Mouse (Mus musculus) limb, embryonic 12.5 days (tissue): Measurements from ENCODE around the gene Tor1b. TPM values are rescaled to one million over a fixed set of nuclear protein-coding genes. Genes with fewer than 3 reads are reported as not detected.

Experiments used
- ATAC-seq: fragments of 200-750 bp; cut with Nextera tagmentation; 2 replicates; pipeline ENCODE4 v1.8.0; 2017; ENCODE audit warnings: low read depth, moderate TSS enrichment; ENCODE audit not compliant: insufficient number of reproducible peaks, insufficient read depth, low FRiP score, low TSS enrichment
- H3K27ac ChIP-seq: fragments of 300-500 bp; sonication (generic); 2 replicates; pipeline ENCODE4 v1.5.1; 2016; ENCODE audit warnings: mild to moderate bottlenecking, moderate library complexity
- H3K27me3 ChIP-seq: fragments of 300-500 bp; sonication (generic); 2 replicates; pipeline ENCODE4 v1.6.1; 2016; ENCODE audit warnings: mild to moderate bottlenecking, moderate library complexity
- H3K36me3 ChIP-seq: fragments of 300-500 bp; sonication (generic); 2 replicates; pipeline ENCODE4 v1.6.1; 2016; ENCODE audit warnings: mild to moderate bottlenecking, moderate library complexity
- H3K4me1 ChIP-seq: fragments of 300-500 bp; sonication (generic); replicated peaks from 2 replicates; pipeline ENCODE4 v1.6.1; 2016
- H3K4me2 ChIP-seq: fragments of 300-500 bp; sonication (generic); 2 replicates; pipeline ENCODE4 v1.6.1; 2016; ENCODE audit warnings: mild to moderate bottlenecking, moderate library complexity
- H3K4me3 ChIP-seq: fragments of 300-500 bp; sonication (generic); replicated peaks from 2 replicates; pipeline ENCODE4 v1.5.1; 2016; ENCODE audit warnings: mild to moderate bottlenecking
- H3K9ac ChIP-seq: fragments of 300-500 bp; sonication (generic); replicated peaks from 2 replicates; pipeline ENCODE4 v1.6.1; 2016; ENCODE audit warnings: mild to moderate bottlenecking, moderate library complexity
- H3K9me3 ChIP-seq: fragments of 300-500 bp; sonication (generic); 2 replicates; pipeline ENCODE4 v1.6.1; 2016; ENCODE audit warnings: mild to moderate bottlenecking, moderate library complexity
- WGBS: fragments of 180-500 bp; shearing (Covaris S2); methylation state at CpG from one replicate; pipeline ENCODE4 v1.1.7; 2016; 5-methylcytosine and 5-hydroxymethylcytosine counted together
- polyA plus RNA-seq: library from polyadenylated mRNA; unstranded; fragments of >200 nt; fragmentation: Nextera tagmentation; extraction: Ambion mirVana; gene quantifications from 2 replicates; pipeline ENCODE4 v1.2.1, GENCODE M21; 2016

The Tor1b gene
- polyA plus RNA-seq, 1 experiment from 2014 or later: 30.7 TPM

GRCm38 (mm10) chr2:30994853-30995252, 42.1 kb downstream of the Tor1b start:
- peaks cover 2% of the 10 kb centered on the region; the same call in 1 of the 2 replicates for H3K36me3 ChIP-seq
- H3K4me3 ChIP-seq: no peak overlapping the region
- no peak overlapping the region for H3K9ac ChIP-seq
- no peak overlapping the region for H3K4me2 ChIP-seq
- no peaks in the 10 kb centered on the region for H3K9me3 ChIP-seq
- ATAC-seq: no peak
- peaks cover 6% of the 10 kb centered on the region; the same call in 1 of the 2 replicates for H3K4me1 ChIP-seq
- no peaks in the 10 kb centered on the region for H3K27me3 ChIP-seq
- no peak overlapping the region for H3K27ac ChIP-seq
- WGBS: 93% methylated on average over 4 of the region's 4 CpGs

DNA sequence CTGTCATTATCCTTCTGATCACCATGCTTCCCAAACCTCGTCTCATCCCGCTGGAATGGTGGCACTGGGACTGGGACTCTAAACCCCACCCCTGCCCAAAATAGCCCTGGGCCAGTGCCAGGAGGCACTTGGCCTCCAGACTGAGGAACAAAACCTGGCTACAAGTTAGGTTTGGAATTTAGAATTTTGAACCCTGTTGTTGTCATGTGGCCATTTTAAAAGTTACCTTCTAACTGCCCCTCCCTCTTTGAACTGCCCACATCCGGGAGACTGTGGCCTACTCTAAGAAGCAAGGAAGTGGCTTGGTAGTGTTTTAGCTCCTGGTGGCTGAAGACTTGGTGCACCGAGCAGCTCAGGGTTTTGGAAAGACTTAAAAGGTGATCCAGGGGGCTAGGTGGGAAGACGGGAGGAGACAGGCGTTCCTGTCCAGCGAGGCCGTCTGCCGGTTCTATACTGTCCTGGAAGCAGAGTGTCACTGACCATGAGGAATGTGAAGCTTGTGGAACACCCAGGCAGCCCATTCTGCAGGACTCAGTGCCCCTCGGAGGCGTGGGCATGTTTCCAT, 42.8 kb downstream of the Tor1b start:
- WGBS: 81% methylated on average over 11 of the region's 11 CpGs
- ATAC-seq: no peak
- H3K4me3 ChIP-seq: no peak overlapping the region
- H3K27ac ChIP-seq: no peak overlapping the region
- peaks cover 6% of the 10 kb centered on the region; the same call in 1 of the 2 replicates for H3K4me1 ChIP-seq
- H3K9me3 ChIP-seq: no peaks in the 10 kb centered on the region
- no peak overlapping the region for H3K9ac ChIP-seq
- no peaks in the 10 kb centered on the region for H3K27me3 ChIP-seq
- peaks cover 7% of the 10 kb centered on the region; the same call in 1 of the 2 replicates for H3K36me3 ChIP-seq
- no peak overlapping the region for H3K4me2 ChIP-seq

GRCm38 (mm10) chr2:30998443-30999260, 45.9 kb downstream of the Tor1b start:
- Histone ChIP-seq H3K4me2 (no peak overlapping the region), H3K27ac (no peak overlapping the region), H3K36me3 (peaks cover 27% of the 10 kb centered on the region; the same call in 1 of the 2 replicates), H3K4me3 (no peak overlapping the region), H3K4me1 (peaks cover 6% of the 10 kb centered on the region; the same call in 1 of the 2 replicates), H3K9me3 (no peaks in the 10 kb centered on the region), H3K27me3 (no peaks in the 10 kb centered on the region), H3K9ac (no peak overlapping the region)
- WGBS: 43% methylated on average over 8 of the region's 8 CpGs
- no peak for ATAC-seq

GRCm38 (mm10) chr2:31002857-31003256, 50.1 kb downstream of the Tor1b start:
- Histone ChIP-seq H3K9me3 (no peaks in the 10 kb centered on the region), H3K27me3 (no peaks in the 10 kb centered on the region), H3K27ac (no peak overlapping the region), H3K4me3 (no peak overlapping the region), H3K4me1 (peaks cover 6% of the 10 kb centered on the region; the same call in 1 of the 2 replicates), H3K36me3 (peaks cover 50% of the 10 kb centered on the region; the same call in 1 of the 2 replicates), H3K4me2 (no peak overlapping the region), H3K9ac (no peak overlapping the region)
- no peak for ATAC-seq
- WGBS: 91% methylated on average over 10 of the region's 10 CpGs

DNA sequence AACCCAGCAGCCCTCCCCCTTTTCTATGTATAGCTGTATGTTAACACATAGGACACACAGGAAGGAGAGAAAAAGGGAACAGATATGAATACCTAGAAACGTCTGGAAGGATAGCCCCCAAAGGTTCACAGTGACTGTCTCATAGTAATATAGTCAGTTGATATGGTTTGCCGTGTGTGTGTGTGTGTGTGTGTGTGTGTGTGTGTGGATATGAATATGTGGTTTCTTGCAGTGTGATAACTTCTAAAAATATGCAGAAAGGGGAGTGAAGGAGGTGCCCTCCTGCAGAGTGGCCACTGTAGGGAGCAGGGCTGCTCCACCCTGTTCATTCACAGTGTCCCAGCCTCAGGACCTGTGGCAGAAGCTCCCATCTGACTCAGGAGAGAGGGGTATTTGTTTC, 52.7 kb downstream of the Tor1b start:
- 74% methylated on average over 2 of the region's 2 CpGs for WGBS
- no peak overlapping the region for H3K4me3 ChIP-seq
- no peaks in the 10 kb centered on the region for H3K27me3 ChIP-seq
- H3K27ac ChIP-seq: no peak overlapping the region
- ATAC-seq: no peak
- no peaks in the 10 kb centered on the region for H3K9me3 ChIP-seq
- peaks cover 54% of the 10 kb centered on the region for H3K36me3 ChIP-seq
- no peaks in the 10 kb centered on the region for H3K4me1 ChIP-seq
- H3K9ac ChIP-seq: no peak overlapping the region
- H3K4me2 ChIP-seq: no peak overlapping the region

DNA sequence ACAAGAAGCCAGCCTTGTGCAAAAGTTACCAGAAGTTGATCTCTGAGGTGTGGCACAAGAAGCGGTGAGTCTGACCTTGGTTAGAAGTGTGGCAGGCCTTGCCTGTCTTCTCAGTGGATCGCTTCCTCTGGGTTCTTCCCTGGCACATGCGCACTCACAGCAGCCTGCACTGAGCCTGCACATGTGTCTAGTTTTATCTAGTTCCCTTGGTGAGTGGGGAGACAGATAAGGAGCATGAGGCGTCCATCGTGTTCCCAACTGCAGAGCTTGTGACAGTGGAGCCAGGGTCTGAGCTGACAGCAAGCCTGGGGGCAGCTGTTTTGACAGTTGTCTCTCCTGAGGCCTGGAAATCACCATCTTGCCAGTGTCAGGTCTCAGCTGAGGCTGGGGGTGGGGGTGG, 53.7 kb downstream of the Tor1b start:
- no peak overlapping the region for H3K27ac ChIP-seq
- H3K4me3 ChIP-seq: no peak overlapping the region
- ATAC-seq: no peak
- H3K27me3 ChIP-seq: no peaks in the 10 kb centered on the region
- no peaks in the 10 kb centered on the region for H3K4me1 ChIP-seq
- H3K4me2 ChIP-seq: no peak overlapping the region
- 87% methylated on average over 5 of the region's 5 CpGs for WGBS
- H3K9me3 ChIP-seq: no peaks in the 10 kb centered on the region
- peaks cover 62% of the 10 kb centered on the region for H3K36me3 ChIP-seq
- no peak overlapping the region for H3K9ac ChIP-seq

GRCm38 (mm10) chr2:31007208-31007607, 54.4 kb downstream of the Tor1b start:
- Histone ChIP-seq H3K4me2 (no peak overlapping the region), H3K27me3 (no peaks in the 10 kb centered on the region), H3K4me1 (no peaks in the 10 kb centered on the region), H3K36me3 (peaks cover 59% of the 10 kb centered on the region), H3K4me3 (no peak overlapping the region), H3K9me3 (no peaks in the 10 kb centered on the region), H3K27ac (no peak overlapping the region), H3K9ac (no peak overlapping the region)
- whole genome bisulfite sequencing: 82% methylated on average over 5 of the region's 5 CpGs
- ATAC-seq: no peak

Other genes with a start within 250 kb of the Tor1b start
- gene 1700001O22Rik, start 149.3 kb upstream of the Tor1b start, polyA plus RNA-seq: 3.1 and 5.4 TPM in 2 replicates
- gene Ntmt1, start 145.1 kb upstream of the Tor1b start, polyA plus RNA-seq: 103 and 108 TPM in 2 replicates
- gene Asb6, start 122.6 kb upstream of the Tor1b start, polyA plus RNA-seq: 44.9 and 47.4 TPM in 2 replicates
- gene Prrx2, start 118.0 kb upstream of the Tor1b start, polyA plus RNA-seq: 194 and 201 TPM in 2 replicates
- 11.5 and 12.8 TPM in 2 replicates for gene Ptges, start 23.1 kb upstream of the Tor1b start, polyA plus RNA-seq
- 84.3 and 88.0 TPM in 2 replicates for gene Tor1a, start 15.0 kb downstream of the Tor1b start, polyA plus RNA-seq
- 55.9 and 57.8 TPM in 2 replicates for gene BC005624, start 29.2 kb downstream of the Tor1b start, polyA plus RNA-seq
- 18.5 and 20.6 TPM in 2 replicates for gene Usp20, start 29.3 kb downstream of the Tor1b start, polyA plus RNA-seq
- 15.3 and 19.8 TPM in 2 replicates for gene Fnbp1, start 189.0 kb downstream of the Tor1b start, polyA plus RNA-seq
- gene Gpr107, start 199.4 kb downstream of the Tor1b start, polyA plus RNA-seq: 36.4 and 38.9 TPM in 2 replicates